Mouse (Mus musculus): ENCODE results near the gene Aak1. TPM values are rescaled to one million over a fixed set of nuclear protein-coding genes. Genes with fewer than 3 reads are reported as not detected.

Gene Aak1
- total and polyA plus RNA-seq, 3 experiments = 2.8 to 21.0 (median 7.1) TPM

DNA sequence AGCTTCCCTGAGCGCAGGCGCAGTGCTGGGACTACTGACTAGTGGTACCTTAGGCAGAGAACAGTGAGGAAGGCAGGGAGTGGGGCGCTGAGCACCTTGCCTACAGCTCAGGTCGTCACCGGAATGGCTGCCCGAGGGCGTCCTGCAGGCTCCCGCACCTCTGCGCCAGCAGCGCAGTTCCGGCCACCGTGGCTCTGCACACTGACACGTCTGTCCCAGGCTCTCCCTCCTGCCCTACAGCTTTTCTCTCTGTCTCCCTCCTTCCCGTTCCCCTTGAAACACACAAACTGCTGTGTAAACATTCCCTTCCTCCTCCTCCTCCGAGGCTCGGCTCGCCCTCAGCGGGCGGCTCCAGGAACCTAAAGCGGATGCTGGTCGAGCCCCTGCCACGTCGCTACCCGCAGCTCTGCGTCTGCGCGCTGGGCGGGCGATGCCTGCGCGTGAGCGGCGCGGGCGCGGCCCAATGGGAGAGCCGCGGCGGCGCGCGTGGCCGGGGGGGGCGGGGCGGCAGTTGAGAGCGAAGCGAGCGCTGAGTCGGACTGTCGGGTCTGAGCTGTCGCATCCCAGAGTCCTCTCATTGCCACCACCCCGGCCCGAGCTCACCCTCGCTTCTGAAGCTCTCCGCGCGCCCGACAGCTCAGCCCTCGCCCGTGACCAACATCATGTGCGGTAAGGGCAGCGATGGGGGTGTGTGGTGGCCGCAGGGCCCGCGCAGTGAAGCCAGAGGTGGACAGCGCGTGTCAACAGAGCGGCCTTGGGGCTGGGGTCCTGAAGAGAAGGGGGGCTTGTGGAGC is 193.2 kb downstream of the Aak1 start, which contains the start of gene Gfpt1:
TSS of gene Gfpt1 (plus strand) at position 510 of the 794 bp plus-strand sequence.
- dilution Hi-C loops (cut with MboI; ENCODE audit: extremely low pct_ligation_motif_present, extremely low pct_unique_long_range_greater_than_20kb, low sequenced_read_pairs) = no loop called here

DNA sequence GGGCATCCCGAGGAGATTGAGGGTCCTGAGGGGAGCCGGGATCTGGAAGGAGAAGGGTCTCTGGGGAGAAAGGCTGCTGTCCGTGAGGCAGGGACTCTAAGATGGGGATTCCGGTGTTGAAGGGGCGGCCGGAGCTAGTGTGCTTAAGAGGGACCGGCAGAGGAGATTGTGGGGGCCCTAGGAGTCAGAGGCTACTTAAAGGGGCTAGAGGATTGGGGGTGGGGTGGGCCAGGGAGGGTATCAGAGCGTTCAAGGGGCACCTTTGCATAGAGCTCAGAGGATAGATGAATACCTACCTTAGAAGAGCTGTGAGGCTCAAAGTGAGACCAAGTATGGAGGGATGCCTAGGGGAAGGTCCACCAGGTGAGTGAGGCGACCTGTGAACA is 193.8 kb downstream of the Aak1 start:
- Histone ChIP-seq H3K27me3 (replicated peaks) (no peaks in the 10 kb centered on the region), H3K4me2 (ENCODE audit: insufficient read depth, low read depth, poor library complexity, severe bottlenecking) (peak overlapping the region; percentile 96), H3K79me2 (replicated peaks; ENCODE audit: control insufficient read depth, extremely low read depth, insufficient read depth, poor library complexity, severe bottlenecking) (peaks cover 24% of the 10 kb centered on the region), H3K4me1 (ENCODE audit: control insufficient read depth in 1 of 2, insufficient read depth in 2 of 2) (peaks cover 4 to 48% of the 10 kb centered on the region in 2 experiments; a peak in 3 of 4 replicates), H3K27ac (ENCODE audit: insufficient read depth, low read depth) (peak overlapping the region; percentile 46), H3K4me3 (replicated peaks in 1 of 3; ENCODE audit: low read depth in 2 of 3, low read length in 2 of 3, poor library complexity in 1 of 3) (peak overlapping the region; percentile 84 to 99 (median 88)), H3K9me3 (replicated peaks; ENCODE audit: low read length) (no peaks in the 10 kb centered on the region), H3K36me3 (replicated peaks in 1 of 2; ENCODE audit: control insufficient read depth in 1 of 2, insufficient read depth in 1 of 2, low read length in 1 of 2) (peaks cover 0 to 14% of the 10 kb centered on the region in 2 experiments), H3K9ac (ENCODE audit: insufficient read depth, low read depth) (peak overlapping the region; percentile 67)
- no peak for DNase-seq (ENCODE audit: extremely low read depth)
- TF ChIP-seq ZC3H11A (IDR thresholded peaks at IDR 0.05; ENCODE audit: low read depth, low read length) = no peak
- TF ChIP-seq EP300 (IDR thresholded peaks at IDR 0.05; ENCODE audit: low read length) = no peak
- TF ChIP-seq SIN3A (IDR thresholded peaks at IDR 0.05; ENCODE audit: low read length) = peak; percentile 63; the same call in 1 of the 2 replicates
- TF ChIP-seq ZKSCAN1 (IDR thresholded peaks at IDR 0.05; ENCODE audit: borderline replicate concordance, low read depth, low read length) = no peak
- TF ChIP-seq CHD1 (IDR thresholded peaks at IDR 0.05; ENCODE audit: low read depth, low read length) = 0 out of 2 replicates have a peak, but pooled peaks have one; percentile 56
- TF ChIP-seq MXI1 (IDR thresholded peaks at IDR 0.05; ENCODE audit: low read depth, low read length) = peak; percentile 29; the same call in 1 of the 2 replicates
- TF ChIP-seq POLR2AphosphoS2 (IDR thresholded peaks at IDR 0.05; ENCODE audit: low read depth, low read length) = no peak
- in situ Hi-C loops (cut with MboI; ENCODE audit: low pct_ligation_motif_present, low pct_unique_long_range_greater_than_20kb, low sequenced_read_pairs) = no loop called here
- dilution Hi-C loops (cut with MboI; ENCODE audit: extremely low pct_ligation_motif_present, extremely low pct_unique_long_range_greater_than_20kb, low sequenced_read_pairs) = no loop called here

More for the DNA sequence above, 193.2 kb downstream of the Aak1 start, which contains the start of gene Gfpt1:
- peak within 1 kb of the TSS; percentile 93 for H3K27ac ChIP-seq (ENCODE audit: insufficient read depth, low read depth)
- H3K9ac ChIP-seq (ENCODE audit: insufficient read depth, low read depth) = peak within 1 kb of the TSS; percentile 67
- peaks cover 4 to 50% of the 10 kb centered on the region in 2 experiments; a peak in 3 of 4 replicates for H3K4me1 ChIP-seq (ENCODE audit: control insufficient read depth in 1 of 2, insufficient read depth in 2 of 2)
- TF ChIP-seq TCF12 (IDR thresholded peaks at IDR 0.05; ENCODE audit: low read depth, low read length) = peak; percentile 90
- peak; percentile 89 for TF ChIP-seq NRF1 (IDR thresholded peaks at IDR 0.05; ENCODE audit: low read depth, low read length)
- peak; percentile 67 for TF ChIP-seq BHLHE40 (IDR thresholded peaks at IDR 0.05; ENCODE audit: low read depth, low read length)
- no peak for TF ChIP-seq MAFK (IDR thresholded peaks at IDR 0.05; ENCODE audit: insufficient replicate concordance, low read length)
- TF ChIP-seq POLR2A (IDR thresholded peaks at IDR 0.05; ENCODE audit: low read depth, low read length) = peak; percentile 97
- peak; percentile 77; the same call in 1 of the 2 replicates for TF ChIP-seq MXI1 (IDR thresholded peaks at IDR 0.05; ENCODE audit: low read depth, low read length)
- peak; percentile 52; the same call in 1 of the 2 replicates for TF ChIP-seq CHD2 (IDR thresholded peaks at IDR 0.05; ENCODE audit: low read length)
- TF ChIP-seq NELFE (IDR thresholded peaks at IDR 0.05; ENCODE audit: low read depth, low read length) = peak; percentile 94
- TF ChIP-seq MEF2A (IDR thresholded peaks at IDR 0.05; ENCODE audit: borderline replicate concordance, low read depth, low read length) = peak; percentile 42; the same call in 1 of the 2 replicates
- TF ChIP-seq ELF1 (IDR thresholded peaks at IDR 0.05; ENCODE audit: low read depth, low read length) = peak; percentile 61
- 0 out of 2 replicates have a peak, but pooled peaks have one; percentile 46 for TF ChIP-seq KAT2A (IDR thresholded peaks at IDR 0.05; ENCODE audit: insufficient replicate concordance, low read length)
- TF ChIP-seq JUND (conservative IDR thresholded peaks at IDR 0.05; ENCODE audit: low read depth, low read length) = no peak
- peak; percentile 73 for TF ChIP-seq USF1 (IDR thresholded peaks at IDR 0.05; ENCODE audit: low read depth, low read length)
- peak; percentile 1; the same call in 1 of the 2 replicates for TF ChIP-seq MYC (IDR thresholded peaks at IDR 0.05; ENCODE audit: low read depth, low read length)
- TF ChIP-seq HCFC1 (IDR thresholded peaks at IDR 0.05; ENCODE audit: low read depth, low read length) = peak; percentile 39
- TF ChIP-seq UBTF (IDR thresholded peaks at IDR 0.05; ENCODE audit: low read depth, low read length) = peak; percentile 59; the same call in 1 of the 2 replicates
- peak; percentile 93 for TF ChIP-seq POLR2AphosphoS2 (IDR thresholded peaks at IDR 0.05; ENCODE audit: low read depth, low read length)
- no peak for TF ChIP-seq RCOR1 (conservative IDR thresholded peaks at IDR 0.05; ENCODE audit: low read depth, low read length)
- peak; percentile 62 for TF ChIP-seq TBP (conservative IDR thresholded peaks at IDR 0.05; ENCODE audit: low read depth, low read length)
- no peak for TF ChIP-seq ETS1 (conservative IDR thresholded peaks at IDR 0.05; ENCODE audit: low read depth, low read length)
- TF ChIP-seq MAZ (IDR thresholded peaks at IDR 0.05; ENCODE audit: low read depth, low read length) = no peak
- TF ChIP-seq SIN3A (IDR thresholded peaks at IDR 0.05; ENCODE audit: low read length) = peak; percentile 73
- no peak for TF ChIP-seq JUN (IDR thresholded peaks at IDR 0.05; ENCODE audit: insufficient read depth, low read depth, low read length)
- TF ChIP-seq ZNF384 (IDR thresholded peaks at IDR 0.05; ENCODE audit: low read depth, low read length) = no peak
- peak; percentile 83; the same call in 1 of the 2 replicates for TF ChIP-seq ZMIZ1 (IDR thresholded peaks at IDR 0.05; ENCODE audit: low read depth, low read length)
- peaks cover 0 to 8% of the 10 kb centered on the region in 2 experiments for H3K36me3 ChIP-seq (replicated peaks in 1 of 2; ENCODE audit: control insufficient read depth in 1 of 2, insufficient read depth in 1 of 2, low read length in 1 of 2)
- in situ Hi-C loops (cut with MboI; ENCODE audit: low pct_ligation_motif_present, low pct_unique_long_range_greater_than_20kb, low sequenced_read_pairs) = no loop called here
- H3K4me3 ChIP-seq (replicated peaks in 1 of 3; ENCODE audit: low read depth in 2 of 3, low read length in 2 of 3, poor library complexity in 1 of 3) = peak within 1 kb of the TSS; percentile 88 to 99 (median 95)
- no peaks in the 10 kb centered on the region for H3K9me3 ChIP-seq (replicated peaks; ENCODE audit: low read length)
- H3K27me3 ChIP-seq (replicated peaks) = no peaks in the 10 kb centered on the region
- H3K4me2 ChIP-seq (ENCODE audit: insufficient read depth, low read depth, poor library complexity, severe bottlenecking) = peak within 1 kb of the TSS; percentile 96
- peak; percentile 90 for DNase-seq (ENCODE audit: extremely low read depth)
- peaks cover 24% of the 10 kb centered on the region for H3K79me2 ChIP-seq (replicated peaks; ENCODE audit: control insufficient read depth, extremely low read depth, insufficient read depth, poor library complexity, severe bottlenecking)
